Mouse (Mus musculus): ENCODE measurements around the gene Plod1. TPM values are rescaled to one million over a fixed set of nuclear protein-coding genes. Genes with fewer than 3 reads are reported as not detected.

Gene Plod1
- 32.7 and 36.4 TPM in 2 replicates for polyA plus RNA-seq (2014; fragmentation: Nextera tagmentation; extraction: Ambion mirVana)

GRCm38 (mm10) chr4:147936331-147936954 is at the start of gene Plod1:
Plod1 (minus strand) TSS chr4:147936767.
- H3K4me2 ChIP-seq (ENCODE audit: low read depth, low read length): peak within 1 kb of the TSS; percentile 80
- peaks cover 1% of the 10 kb centered on the region; the same call in 1 of the 2 replicates for H3K4me1 ChIP-seq (ENCODE audit: control insufficient read depth, insufficient read depth, low read length)
- H3K27me3 ChIP-seq (ENCODE audit: control insufficient read depth, insufficient read depth, low read length): no peaks in the 10 kb centered on the region
- H3K9me3 ChIP-seq (replicated peaks; ENCODE audit: control insufficient read depth, low read length): no peaks in the 10 kb centered on the region
- peak within 1 kb of the TSS; percentile 64 for H3K4me3 ChIP-seq (ENCODE audit: low read depth, low read length)
- DNase-seq (ENCODE audit: low spot score): peak; percentile 82
- ATAC-seq (replicated peaks; ENCODE audit: insufficient number of reproducible peaks, low FRiP score, low TSS enrichment, low read depth): peak; percentile 54
- no peaks in the 10 kb centered on the region for H3K36me3 ChIP-seq (replicated peaks; ENCODE audit: control insufficient read depth, insufficient read depth, low read depth, low read length)
- peak within 1 kb of the TSS; percentile 77 for H3K9ac ChIP-seq (replicated peaks; ENCODE audit: low read length)
- peak within 1 kb of the TSS; percentile 23; the same call in 1 of the 2 replicates for H3K27ac ChIP-seq (replicated peaks; ENCODE audit: low read depth, low read length)
- WGBS: under 1% methylated on average over 51 of the region's 51 CpGs

- H3K27me3 ChIP-seq (ENCODE audit: control insufficient read depth, insufficient read depth, low read length): no peaks in the 10 kb centered on the region
- H3K27ac ChIP-seq (replicated peaks; ENCODE audit: low read depth, low read length): no peak within 1 kb of the TSS
- DNase-seq (ENCODE audit: low spot score) (peak; percentile 76), ATAC-seq (replicated peaks; ENCODE audit: insufficient number of reproducible peaks, low FRiP score, low TSS enrichment, low read depth) (peak; percentile 54; the same call in 1 of the 2 replicates)
- H3K4me2 ChIP-seq (ENCODE audit: low read depth, low read length): no peak within 1 kb of the TSS; the same call in 1 of the 2 replicates
- no peaks in the 10 kb centered on the region for H3K9me3 ChIP-seq (replicated peaks; ENCODE audit: control insufficient read depth, low read length)
- H3K4me3 ChIP-seq (ENCODE audit: low read depth, low read length): no peak within 1 kb of the TSS
- WGBS: 27% methylated on average over 20 of the region's 20 CpGs
- no peaks in the 10 kb centered on the region for H3K36me3 ChIP-seq (replicated peaks; ENCODE audit: control insufficient read depth, insufficient read depth, low read depth, low read length)
- no peaks in the 10 kb centered on the region for H3K4me1 ChIP-seq (ENCODE audit: control insufficient read depth, insufficient read depth, low read length)
- H3K9ac ChIP-seq (replicated peaks; ENCODE audit: low read length): no peak within 1 kb of the TSS
These were observed 48.9 kb upstream of the Plod1 start, which contains the start of gene Nppb for GRCm38 (mm10) chr4:147985205-147986132. Nppb (plus strand) TSS chr4:147985788.

GRCm38 (mm10) chr4:147979441-147979860 is 42.9 kb upstream of the Plod1 start:
- H3K27ac ChIP-seq (replicated peaks; ENCODE audit: low read depth, low read length): no peak overlapping the region
- DNase-seq (ENCODE audit: low spot score) (no peak), ATAC-seq (replicated peaks; ENCODE audit: insufficient number of reproducible peaks, low FRiP score, low TSS enrichment, low read depth) (no peak)
- H3K4me2 ChIP-seq (ENCODE audit: low read depth, low read length): no peak overlapping the region
- no peak overlapping the region for H3K4me3 ChIP-seq (ENCODE audit: low read depth, low read length)
- no peaks in the 10 kb centered on the region for H3K27me3 ChIP-seq (ENCODE audit: control insufficient read depth, insufficient read depth, low read length)
- H3K9ac ChIP-seq (replicated peaks; ENCODE audit: low read length): no peak overlapping the region
- WGBS: 80% methylated on average over 7 of the region's 7 CpGs
- H3K36me3 ChIP-seq (replicated peaks; ENCODE audit: control insufficient read depth, insufficient read depth, low read depth, low read length): no peaks in the 10 kb centered on the region
- H3K4me1 ChIP-seq (ENCODE audit: control insufficient read depth, insufficient read depth, low read length): no peaks in the 10 kb centered on the region
- H3K9me3 ChIP-seq (replicated peaks; ENCODE audit: control insufficient read depth, low read length): no peaks in the 10 kb centered on the region

- Histone ChIP-seq H3K4me3 (ENCODE audit: low read depth, low read length) (no peak overlapping the region), H3K27ac (replicated peaks; ENCODE audit: low read depth, low read length) (no peak overlapping the region), H3K27me3 (ENCODE audit: control insufficient read depth, insufficient read depth, low read length) (no peaks in the 10 kb centered on the region), H3K9ac (replicated peaks; ENCODE audit: low read length) (no peak overlapping the region), H3K9me3 (replicated peaks; ENCODE audit: control insufficient read depth, low read length) (no peaks in the 10 kb centered on the region), H3K4me1 (ENCODE audit: control insufficient read depth, insufficient read depth, low read length) (no peaks in the 10 kb centered on the region), H3K36me3 (replicated peaks; ENCODE audit: control insufficient read depth, insufficient read depth, low read depth, low read length) (no peaks in the 10 kb centered on the region), H3K4me2 (ENCODE audit: low read depth, low read length) (no peak overlapping the region)
- WGBS: 94% methylated on average over 6 of the region's 6 CpGs
- no peak for ATAC-seq (replicated peaks; ENCODE audit: insufficient number of reproducible peaks, low FRiP score, low TSS enrichment, low read depth)
- DNase-seq (ENCODE audit: low spot score): no peak
These were observed 41.8 kb upstream of the Plod1 start for GRCm38 (mm10) chr4:147978391-147978790.

- Histone ChIP-seq H3K36me3 (replicated peaks; ENCODE audit: control insufficient read depth, insufficient read depth, low read depth, low read length) (no peaks in the 10 kb centered on the region), H3K4me2 (ENCODE audit: low read depth, low read length) (no peak overlapping the region), H3K9me3 (replicated peaks; ENCODE audit: control insufficient read depth, low read length) (no peaks in the 10 kb centered on the region), H3K27ac (replicated peaks; ENCODE audit: low read depth, low read length) (no peak overlapping the region), H3K9ac (replicated peaks; ENCODE audit: low read length) (no peak overlapping the region), H3K4me1 (ENCODE audit: control insufficient read depth, insufficient read depth, low read length) (no peaks in the 10 kb centered on the region), H3K4me3 (ENCODE audit: low read depth, low read length) (no peak overlapping the region), H3K27me3 (ENCODE audit: control insufficient read depth, insufficient read depth, low read length) (no peaks in the 10 kb centered on the region)
- ATAC-seq (replicated peaks; ENCODE audit: insufficient number of reproducible peaks, low FRiP score, low TSS enrichment, low read depth) (no peak), DNase-seq (ENCODE audit: low spot score) (no peak)
- 83% methylated on average over 4 of the region's 4 CpGs for WGBS
These were observed 41.2 kb upstream of the Plod1 start for GRCm38 (mm10) chr4:147977726-147978125.

- ATAC-seq (replicated peaks; ENCODE audit: insufficient number of reproducible peaks, low FRiP score, low TSS enrichment, low read depth) (no peak), DNase-seq (ENCODE audit: low spot score) (no peak)
- H3K27ac ChIP-seq (replicated peaks; ENCODE audit: low read depth, low read length): no peak overlapping the region
- H3K36me3 ChIP-seq (replicated peaks; ENCODE audit: control insufficient read depth, insufficient read depth, low read depth, low read length): no peaks in the 10 kb centered on the region
- no peaks in the 10 kb centered on the region for H3K9me3 ChIP-seq (replicated peaks; ENCODE audit: control insufficient read depth, low read length)
- H3K27me3 ChIP-seq (ENCODE audit: control insufficient read depth, insufficient read depth, low read length): no peaks in the 10 kb centered on the region
- WGBS: 79% methylated on average over 3 of the region's 3 CpGs
- H3K4me2 ChIP-seq (ENCODE audit: low read depth, low read length): no peak overlapping the region
- no peak overlapping the region for H3K9ac ChIP-seq (replicated peaks; ENCODE audit: low read length)
- no peak overlapping the region for H3K4me3 ChIP-seq (ENCODE audit: low read depth, low read length)
- H3K4me1 ChIP-seq (ENCODE audit: control insufficient read depth, insufficient read depth, low read length): no peaks in the 10 kb centered on the region
These were observed 39.7 kb upstream of the Plod1 start for GRCm38 (mm10) chr4:147976237-147976636.

GRCm38 (mm10) chr4:147969337-147969736 is 32.8 kb upstream of the Plod1 start:
- ATAC-seq (replicated peaks; ENCODE audit: insufficient number of reproducible peaks, low FRiP score, low TSS enrichment, low read depth) (no peak), DNase-seq (ENCODE audit: low spot score) (no peak)
- no peaks in the 10 kb centered on the region for H3K4me1 ChIP-seq (ENCODE audit: control insufficient read depth, insufficient read depth, low read length)
- no peak overlapping the region for H3K27ac ChIP-seq (replicated peaks; ENCODE audit: low read depth, low read length)
- H3K27me3 ChIP-seq (ENCODE audit: control insufficient read depth, insufficient read depth, low read length): no peaks in the 10 kb centered on the region
- H3K9me3 ChIP-seq (replicated peaks; ENCODE audit: control insufficient read depth, low read length): no peaks in the 10 kb centered on the region
- H3K9ac ChIP-seq (replicated peaks; ENCODE audit: low read length): no peak overlapping the region
- H3K36me3 ChIP-seq (replicated peaks; ENCODE audit: control insufficient read depth, insufficient read depth, low read depth, low read length): no peaks in the 10 kb centered on the region
- WGBS: 51% methylated on average over 9 of the region's 9 CpGs
- H3K4me3 ChIP-seq (ENCODE audit: low read depth, low read length): no peak overlapping the region
- no peak overlapping the region for H3K4me2 ChIP-seq (ENCODE audit: low read depth, low read length)

- Histone ChIP-seq H3K4me2 (ENCODE audit: low read depth, low read length) (no peak overlapping the region), H3K27ac (replicated peaks; ENCODE audit: low read depth, low read length) (no peak overlapping the region), H3K27me3 (ENCODE audit: control insufficient read depth, insufficient read depth, low read length) (no peaks in the 10 kb centered on the region), H3K9me3 (replicated peaks; ENCODE audit: control insufficient read depth, low read length) (no peaks in the 10 kb centered on the region), H3K4me1 (ENCODE audit: control insufficient read depth, insufficient read depth, low read length) (no peaks in the 10 kb centered on the region), H3K36me3 (replicated peaks; ENCODE audit: control insufficient read depth, insufficient read depth, low read depth, low read length) (no peaks in the 10 kb centered on the region), H3K4me3 (ENCODE audit: low read depth, low read length) (no peak overlapping the region), H3K9ac (replicated peaks; ENCODE audit: low read length) (no peak overlapping the region)
- DNase-seq (ENCODE audit: low spot score) (no peak), ATAC-seq (replicated peaks; ENCODE audit: insufficient number of reproducible peaks, low FRiP score, low TSS enrichment, low read depth) (no peak)
- whole genome bisulfite sequencing: 74% methylated on average over 2 of the region's 2 CpGs
These were observed 32.2 kb upstream of the Plod1 start for GRCm38 (mm10) chr4:147968816-147969215.
